Mouse (Mus musculus) adipose tissue, adult 10 weeks (tissue): ENCODE data around the gene Atp8b5. TPM values are rescaled to one million over a fixed set of nuclear protein-coding genes. Genes with fewer than 3 reads are reported as not detected.

Experiments used
- polyA plus RNA-seq: library from polyadenylated mRNA; stranded (reverse); fragments of 350-450 nt; fragmentation: Illumina TruSeq; extraction: RNeasy Lipid Tissue Mini Kit (QIAGEN cat#74804); gene quantifications from one replicate; pipeline ENCODE4 v1.2.3, GENCODE M21; 2014; ENCODE audit warnings: low read depth, low replicate concordance

Gene Atp8b5
- 1.4 TPM for polyA plus RNA-seq

DNA sequence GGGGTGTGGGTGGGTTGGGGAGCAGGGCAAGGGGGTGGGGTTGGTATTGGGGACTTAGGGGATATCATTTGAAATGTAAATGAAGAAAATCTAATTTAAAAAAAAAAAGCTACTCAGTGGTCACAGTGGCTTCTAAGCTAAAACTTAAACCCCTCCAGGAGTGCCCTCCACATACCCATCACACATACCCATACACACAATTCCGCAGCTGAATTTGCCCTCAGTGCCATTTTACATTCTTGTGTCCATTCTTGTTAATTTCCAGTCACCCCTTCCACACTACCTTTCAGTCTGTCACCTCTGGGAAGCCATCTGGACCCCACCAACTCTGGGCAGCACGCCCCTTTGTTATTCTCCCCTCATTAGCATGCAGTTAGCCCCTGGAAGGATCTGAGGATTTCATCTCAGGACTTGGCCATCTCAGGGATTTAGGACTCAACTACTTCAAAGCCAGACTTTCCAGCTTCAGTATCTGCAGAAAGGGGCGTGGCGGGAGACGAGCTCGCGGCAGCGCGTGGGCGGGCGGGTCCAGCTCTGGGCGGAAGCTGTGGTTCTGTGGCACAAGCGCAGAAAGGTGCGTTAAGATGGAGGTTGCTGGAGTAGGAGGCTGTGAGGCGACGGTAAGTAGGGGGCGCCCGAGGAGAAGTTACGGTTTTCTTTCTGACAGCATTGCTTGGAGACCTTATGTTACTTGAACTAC, at the start of gene Atp8b5:
Gene Atp8b5, plus strand, starts transcription at position 537 of the 700 bp plus-strand sequence.

DNA sequence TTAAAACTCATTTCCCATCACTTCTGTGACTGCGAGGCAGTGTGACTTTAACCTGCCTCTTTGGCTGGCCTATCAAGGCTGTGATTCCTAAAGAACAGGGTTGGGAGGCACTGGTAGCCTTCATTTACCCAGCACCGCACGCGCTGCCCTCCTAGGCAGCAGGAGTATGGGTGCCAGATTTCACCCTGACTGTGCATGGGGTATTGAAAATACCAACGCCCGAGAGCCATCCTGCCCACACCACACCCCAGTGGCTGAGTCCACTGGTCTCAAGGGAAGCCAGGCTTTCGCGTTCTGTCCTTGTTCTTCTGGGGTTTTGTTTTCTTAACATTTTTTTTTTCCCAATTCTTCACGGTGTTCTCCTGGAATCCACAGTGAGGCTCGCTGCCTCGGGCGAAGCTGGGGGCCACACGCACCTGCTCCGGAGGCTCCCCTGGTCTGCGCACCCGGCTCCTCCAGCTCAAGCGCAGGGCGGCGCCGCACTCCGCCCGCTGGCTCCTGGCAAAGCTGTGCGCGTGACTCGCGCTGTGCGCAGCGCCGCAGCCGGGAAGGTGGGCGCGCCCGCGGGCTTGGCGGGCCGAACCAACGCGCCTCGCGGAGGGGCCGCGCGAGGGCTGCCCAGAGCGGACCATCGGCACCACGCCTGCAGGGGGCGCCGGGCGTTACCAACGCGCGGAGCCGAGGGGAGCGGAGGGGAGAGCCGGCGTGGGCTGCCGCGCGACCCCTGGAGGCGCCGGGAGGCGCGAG, 114.6 kb downstream of the Atp8b5 start, which contains the start of gene Rusc2:
Gene Rusc2, plus strand, starts transcription at position 572 of the 747 bp plus-strand sequence.

Other genes starting within 250 kb of the Atp8b5 start
- gene Pigo, start 241.3 kb upstream of the Atp8b5 start, polyA plus RNA-seq: 19.7 TPM
- 70.3 TPM for gene Stoml2, start 235.4 kb upstream of the Atp8b5 start, polyA plus RNA-seq
- 32.3 TPM for gene Fam214b, start 220.9 kb upstream of the Atp8b5 start, polyA plus RNA-seq
- 22.2 TPM for gene Unc13b, start 208.2 kb upstream of the Atp8b5 start, polyA plus RNA-seq
- 17.7 TPM for gene Rusc2, start 114.8 kb downstream of the Atp8b5 start, polyA plus RNA-seq
- gene Fam166b, start 162.0 kb downstream of the Atp8b5 start, polyA plus RNA-seq: 3.9 TPM
- 47.5 TPM for gene Tesk1, start 174.8 kb downstream of the Atp8b5 start, polyA plus RNA-seq
- gene Cd72, start 187.5 kb downstream of the Atp8b5 start, polyA plus RNA-seq: 6.7 TPM
- not detected for gene Sit1, start 216.6 kb downstream of the Atp8b5 start, polyA plus RNA-seq
- gene Ccdc107, start 225.7 kb downstream of the Atp8b5 start, polyA plus RNA-seq: 55.0 TPM
- gene Arhgef39, start 232.5 kb downstream of the Atp8b5 start, polyA plus RNA-seq: 1.2 TPM
- 0.72 TPM for gene Car9, start 239.8 kb downstream of the Atp8b5 start, polyA plus RNA-seq